Mouse (Mus musculus) myocyte (in vitro differentiated cells): ENCODE measurements around the gene Dlg2. TPM values are rescaled to one million over a fixed set of nuclear protein-coding genes. Genes with fewer than 3 reads are reported as not detected.

Source experiments
- H3K27me3 ChIP-seq: one replicate; pipeline ENCODE4 v1.6.1; 2011; ENCODE audit not compliant: control insufficient read depth, insufficient read depth, insufficient read length
- H3K36me3 ChIP-seq: one replicate; pipeline ENCODE4 v1.6.1; 2011; ENCODE audit not compliant: control insufficient read depth, insufficient read depth
- H3K4me2 ChIP-seq: one replicate; pipeline ENCODE4 v1.6.1; 2011; ENCODE audit warnings: low read depth, control low read depth
- H3K4me3 ChIP-seq: one replicate; pipeline ENCODE4 v1.5.1; 2011; ENCODE audit warnings: mild to moderate bottlenecking, control low read depth, moderate library complexity
- H3K79me2 ChIP-seq: one replicate; pipeline ENCODE4 v1.6.1; 2011; ENCODE audit not compliant: control insufficient read depth, insufficient read depth
- H3ac ChIP-seq: one replicate; pipeline ENCODE4 v1.6.1; 2011; ENCODE audit not compliant: control insufficient read depth, insufficient read length
- CEBPB ChIP-seq: IDR thresholded peaks from 2 replicates; pipeline ENCODE4 v1.6.1; 2011; ENCODE audit warnings: mild to moderate bottlenecking, moderate library complexity; ENCODE audit not compliant: poor library complexity, insufficient read depth, severe bottlenecking
- E2F4 ChIP-seq: IDR thresholded peaks from one replicate; pipeline ENCODE4 v1.6.1; 2011; ENCODE audit warnings: mild to moderate bottlenecking, control low read depth, moderate library complexity; ENCODE audit not compliant: insufficient read depth
- MAX ChIP-seq: IDR thresholded peaks from one replicate; pipeline ENCODE4 v1.6.1; 2011; ENCODE audit warnings: low read depth, mild to moderate bottlenecking, control low read depth
- MYOD1 ChIP-seq, 3 experiments: IDR thresholded peaks; one replicate each; pipeline ENCODE4 v1.6.1; 2011; ENCODE audit warnings: control low read depth in 2 of 3, low read depth in 2 of 3, mild to moderate bottlenecking in 2 of 3, moderate library complexity in 1 of 3; ENCODE audit not compliant: insufficient read length in 2 of 3, control insufficient read depth in 1 of 3
- MYOG ChIP-seq, 3 experiments: IDR thresholded peaks; one replicate each; pipeline ENCODE4 v1.6.1; 2011; ENCODE audit warnings: control low read depth in 2 of 3, low read depth in 2 of 3, mild to moderate bottlenecking in 2 of 3; ENCODE audit not compliant: insufficient read length in 2 of 3, control insufficient read depth in 1 of 3, insufficient read depth in 1 of 3
- POLR2A ChIP-seq: IDR thresholded peaks from one replicate; pipeline ENCODE4 v1.6.1; 2011; ENCODE audit warnings: low read depth, mild to moderate bottlenecking, control low read depth, moderate library complexity; ENCODE audit not compliant: insufficient read length
- POLR2AphosphoS2 ChIP-seq: IDR thresholded peaks from one replicate; pipeline ENCODE4 v1.6.1; 2011; ENCODE audit warnings: low read depth, control low read depth; ENCODE audit not compliant: insufficient read length
- REST ChIP-seq: IDR thresholded peaks from one replicate; pipeline ENCODE4 v1.6.1; 2011; ENCODE audit warnings: mild to moderate bottlenecking, control low read depth, moderate library complexity; ENCODE audit not compliant: insufficient read depth, insufficient read length
- SRF ChIP-seq: IDR thresholded peaks from one replicate; pipeline ENCODE4 v1.6.1; 2011; ENCODE audit warnings: low read depth; ENCODE audit not compliant: control insufficient read depth, insufficient read length
- TCF12 ChIP-seq: IDR thresholded peaks from one replicate; pipeline ENCODE4 v1.6.1; 2011; ENCODE audit warnings: mild to moderate bottlenecking, control low read depth; ENCODE audit not compliant: poor library complexity, insufficient read depth, severe bottlenecking
- TCF3 ChIP-seq: IDR thresholded peaks from one replicate; pipeline ENCODE4 v1.6.1; 2011; ENCODE audit warnings: low read depth, control low read depth; ENCODE audit not compliant: insufficient read length
- USF1 ChIP-seq: IDR thresholded peaks from one replicate; pipeline ENCODE4 v1.6.1; 2011; ENCODE audit warnings: low read depth, mild to moderate bottlenecking, control low read depth, moderate library complexity
- polyA plus RNA-seq: library from polyadenylated mRNA; unstranded; fragments of >200 nt; fragmentation: generic; extraction: Trizol; gene quantifications from one replicate; pipeline ENCODE4 v1.2.1, GENCODE M21; 2012; ENCODE audit warnings: missing spikeins

Gene Dlg2
- polyA plus RNA-seq, 1 experiment, result 0.65 TPM

DNA sequence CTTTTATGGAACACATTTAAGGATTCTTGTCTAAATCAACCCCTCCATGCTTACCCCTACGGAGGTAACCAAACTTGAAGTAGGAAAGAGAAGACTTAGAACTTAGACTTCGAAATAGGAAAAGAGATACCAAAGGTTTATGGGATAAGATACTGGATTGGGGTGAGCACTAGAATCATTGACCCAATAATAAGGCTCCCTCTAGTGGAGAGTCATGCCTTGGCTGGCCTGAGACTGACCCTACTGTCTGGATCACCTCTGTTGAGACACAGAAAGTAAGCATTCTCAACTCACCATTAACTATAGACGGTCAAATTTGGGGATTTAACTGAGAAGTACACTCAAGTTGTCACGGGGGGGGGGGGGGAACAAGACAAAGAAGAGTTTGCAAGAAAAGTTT is 1847.2 kb downstream of the Dlg2 start:
- Histone ChIP-seq H3K27me3 (no peaks in the 10 kb centered on the region), H3K4me3 (no peak overlapping the region), H3K79me2 (no peaks in the 10 kb centered on the region), H3K36me3 (no peaks in the 10 kb centered on the region), H3ac (no peak overlapping the region), H3K4me2 (no peak overlapping the region)
- no peak for TF ChIP-seq SRF
- no peak for TF ChIP-seq TCF12
- TF ChIP-seq POLR2A, result no peak
- no peak for TF ChIP-seq REST
- TF ChIP-seq USF1, result no peak
- no peak for TF ChIP-seq CEBPB
- no peak for TF ChIP-seq POLR2AphosphoS2
- TF ChIP-seq MAX, result no peak
- TF ChIP-seq MYOD1 (IDR thresholded peaks at IDR 0.05; ENCODE audit: control insufficient read depth in 1 of 3, insufficient read length in 2 of 3, low read depth in 2 of 3), result no peak
- TF ChIP-seq E2F4, result no peak

DNA sequence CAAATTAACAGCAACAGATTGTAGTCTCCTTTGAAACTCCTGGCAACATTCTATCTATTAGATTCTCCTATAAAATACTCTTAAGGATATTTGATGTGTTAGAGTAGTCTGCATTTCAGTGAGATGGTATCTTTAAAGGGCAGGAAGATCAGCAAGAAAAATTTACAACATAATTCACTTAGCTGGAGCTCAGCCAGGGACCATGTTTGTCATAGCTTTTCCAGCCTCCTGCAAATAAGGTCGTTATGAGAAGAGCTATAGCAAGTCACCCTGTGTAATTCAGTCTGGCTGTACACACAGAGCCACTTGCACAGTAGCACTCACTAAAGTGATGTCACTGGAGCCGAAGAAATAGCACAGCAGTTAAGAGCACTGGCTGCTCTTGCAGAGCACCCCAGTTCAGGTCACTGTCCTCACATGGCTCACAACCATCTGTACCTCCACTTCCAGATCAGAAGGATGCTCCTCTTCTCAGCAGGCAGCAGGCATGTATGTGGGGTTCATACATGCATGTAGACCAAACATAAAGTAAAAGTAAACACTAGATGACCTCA is 1850.9 kb downstream of the Dlg2 start:
- Histone ChIP-seq H3K4me3 (no peak overlapping the region), H3ac (no peak overlapping the region), H3K4me2 (no peak overlapping the region), H3K79me2 (no peaks in the 10 kb centered on the region), H3K27me3 (no peaks in the 10 kb centered on the region), H3K36me3 (no peaks in the 10 kb centered on the region)
- TF ChIP-seq CEBPB, result no peak
- TF ChIP-seq POLR2A, result no peak
- TF ChIP-seq MAX, result no peak
- no peak for TF ChIP-seq TCF3
- TF ChIP-seq MYOG (IDR thresholded peaks at IDR 0.05; ENCODE audit: control insufficient read depth in 1 of 3, insufficient read depth in 1 of 3, insufficient read length in 2 of 3, low read depth in 2 of 3), result no peak
- TF ChIP-seq POLR2AphosphoS2, result no peak
- TF ChIP-seq MYOD1 (IDR thresholded peaks at IDR 0.05; ENCODE audit: control insufficient read depth in 1 of 3, insufficient read length in 2 of 3, low read depth in 2 of 3), result no peak
- TF ChIP-seq USF1, result no peak
- TF ChIP-seq E2F4, result no peak
- TF ChIP-seq REST, result no peak
- no peak for TF ChIP-seq SRF
- no peak for TF ChIP-seq TCF12

DNA sequence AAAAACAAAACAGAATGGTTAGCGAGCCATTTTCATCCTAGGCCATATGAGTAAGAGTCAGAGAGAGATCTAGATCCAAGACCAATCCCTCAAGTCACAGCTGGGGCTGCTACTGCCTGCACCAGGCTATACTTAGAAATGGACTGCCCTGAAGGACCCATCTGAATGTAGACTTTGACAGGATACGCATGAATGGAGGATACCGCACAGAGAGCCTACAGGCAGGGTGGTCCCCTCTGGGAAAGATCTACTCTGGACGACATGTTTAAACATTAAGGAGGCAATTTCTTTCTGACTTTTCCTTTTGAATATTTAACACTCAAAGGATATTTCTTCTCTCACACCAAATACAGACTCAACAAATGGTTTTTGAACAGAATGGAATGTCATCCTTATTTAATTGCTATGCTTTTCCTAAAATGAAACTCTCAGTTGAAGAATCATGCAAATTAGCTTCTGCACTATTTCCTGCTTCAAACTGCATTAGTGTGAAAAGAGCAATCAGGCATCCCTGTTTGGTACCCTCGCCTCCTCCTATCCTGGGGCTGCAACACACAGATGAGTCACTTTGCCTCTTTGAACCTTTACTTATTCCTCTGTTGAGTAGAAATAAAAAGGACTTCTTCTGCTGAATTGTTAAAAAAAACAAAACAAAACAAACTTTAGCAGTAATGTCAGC is 1856.9 kb downstream of the Dlg2 start:
- no peaks in the 10 kb centered on the region for H3K79me2 ChIP-seq
- no peaks in the 10 kb centered on the region for H3K36me3 ChIP-seq
- no peak overlapping the region for H3K4me2 ChIP-seq
- TF ChIP-seq MYOG (IDR thresholded peaks at IDR 0.05; ENCODE audit: control insufficient read depth in 1 of 3, insufficient read depth in 1 of 3, insufficient read length in 2 of 3, low read depth in 2 of 3) (no peak), SRF (no peak), TCF12 (no peak), POLR2A (no peak), MYOD1 (IDR thresholded peaks at IDR 0.05; ENCODE audit: control insufficient read depth in 1 of 3, insufficient read length in 2 of 3, low read depth in 2 of 3) (no peak), TCF3 (no peak), REST (no peak)
- H3K4me3 ChIP-seq, result no peak overlapping the region
- no peak overlapping the region for H3ac ChIP-seq
- H3K27me3 ChIP-seq, result no peaks in the 10 kb centered on the region

DNA sequence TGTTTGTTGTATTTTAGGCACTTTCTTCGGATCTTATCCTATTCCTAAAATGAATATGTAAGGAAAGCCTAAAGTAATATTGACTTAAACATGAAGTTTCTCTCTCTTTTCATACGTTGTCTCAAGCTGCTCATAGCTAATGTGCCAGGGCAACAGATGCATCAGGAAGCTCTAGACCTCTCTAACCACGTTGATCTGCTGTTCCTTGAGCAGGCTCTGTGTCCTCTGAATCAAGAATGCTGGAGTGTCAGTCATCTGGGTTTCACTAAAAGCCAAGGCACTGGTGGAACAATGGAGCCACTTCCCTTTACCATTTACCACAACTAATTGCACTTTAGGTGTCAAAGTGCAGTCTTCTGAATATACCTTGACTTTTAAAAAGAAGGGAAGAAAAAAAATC is 1880.1 kb downstream of the Dlg2 start:
- no peak overlapping the region for H3K4me2 ChIP-seq
- H3K27me3 ChIP-seq, result no peaks in the 10 kb centered on the region
- TF ChIP-seq POLR2A, result no peak
- no peak for TF ChIP-seq MYOD1 (IDR thresholded peaks at IDR 0.05; ENCODE audit: control insufficient read depth in 1 of 3, insufficient read length in 2 of 3, low read depth in 2 of 3)
- H3ac ChIP-seq, result no peak overlapping the region
- no peak overlapping the region for H3K4me3 ChIP-seq
- H3K36me3 ChIP-seq, result no peaks in the 10 kb centered on the region
- no peaks in the 10 kb centered on the region for H3K79me2 ChIP-seq

DNA sequence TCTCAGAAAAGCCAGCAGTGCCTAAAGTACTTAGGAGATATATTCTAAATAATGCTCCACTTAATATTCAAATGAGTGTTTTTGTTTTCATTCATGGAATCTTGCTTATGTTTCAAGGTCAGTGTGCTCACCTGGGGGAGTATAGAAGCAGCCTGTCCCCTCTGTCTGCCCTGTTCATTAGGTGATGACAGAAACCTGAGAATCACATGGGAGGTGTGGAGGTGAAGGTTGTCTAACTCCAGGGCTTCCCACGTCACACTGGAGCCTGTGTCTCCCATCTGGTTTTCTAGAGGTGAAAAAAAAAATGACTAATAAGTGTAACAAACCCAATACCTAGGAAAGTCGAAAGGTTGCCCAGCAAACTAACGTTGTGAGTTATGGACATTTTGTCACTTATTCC is 1886.9 kb downstream of the Dlg2 start:
- Histone ChIP-seq H3K4me2 (no peak overlapping the region), H3K27me3 (no peaks in the 10 kb centered on the region), H3K79me2 (no peaks in the 10 kb centered on the region), H3K4me3 (no peak overlapping the region), H3K36me3 (no peaks in the 10 kb centered on the region), H3ac (no peak overlapping the region)
- no peak for TF ChIP-seq MYOG (IDR thresholded peaks at IDR 0.05; ENCODE audit: control insufficient read depth in 1 of 3, insufficient read depth in 1 of 3, insufficient read length in 2 of 3, low read depth in 2 of 3)
- TF ChIP-seq MAX, result no peak
- no peak for TF ChIP-seq POLR2A
- TF ChIP-seq TCF3, result no peak
- TF ChIP-seq MYOD1 (IDR thresholded peaks at IDR 0.05; ENCODE audit: control insufficient read depth in 1 of 3, insufficient read length in 2 of 3, low read depth in 2 of 3), result no peak
- TF ChIP-seq TCF12, result no peak
- no peak for TF ChIP-seq CEBPB
- no peak for TF ChIP-seq SRF
- TF ChIP-seq REST, result no peak
